Mouse (Mus musculus) E14TG2a.4 (cell line): ENCODE measurements around the gene Glis3.

ENCODE experiments used
- CTCF ChIP-seq: conservative IDR thresholded peaks from 2 replicates; pipeline ENCODE4 v1.5.1; 2014; ENCODE audit warnings: low read length
- NANOG ChIP-seq: IDR thresholded peaks from 2 replicates; pipeline ENCODE4 v1.6.1; 2014; ENCODE audit warnings: borderline replicate concordance, low read length, mixed read lengths
- POU5F1 ChIP-seq: IDR thresholded peaks from 2 replicates; pipeline ENCODE4 v1.6.1; 2014; ENCODE audit warnings: low read length, borderline replicate concordance

- TF ChIP-seq CTCF (no peak), POU5F1 (no peak), NANOG (no peak)
Measured at GRCm38 (mm10) chr19:28550611-28551010, 129.3 kb downstream of the Glis3 start.
